Mouse (Mus musculus) bone marrow macrophage, adult 2 months (primary cell): ENCODE data around the gene Gstp1.

ENCODE experiments used
- CTCF ChIP-seq: IDR thresholded peaks from 2 replicates; pipeline ENCODE4 v1.5.1; 2012; ENCODE audit warnings: low read depth, mild to moderate bottlenecking, low read length, moderate library complexity
- POLR2A ChIP-seq: IDR thresholded peaks from 2 replicates; pipeline ENCODE4 v1.6.1; 2012; ENCODE audit warnings: mild to moderate bottlenecking, low read depth, low read length, borderline replicate concordance

DNA sequence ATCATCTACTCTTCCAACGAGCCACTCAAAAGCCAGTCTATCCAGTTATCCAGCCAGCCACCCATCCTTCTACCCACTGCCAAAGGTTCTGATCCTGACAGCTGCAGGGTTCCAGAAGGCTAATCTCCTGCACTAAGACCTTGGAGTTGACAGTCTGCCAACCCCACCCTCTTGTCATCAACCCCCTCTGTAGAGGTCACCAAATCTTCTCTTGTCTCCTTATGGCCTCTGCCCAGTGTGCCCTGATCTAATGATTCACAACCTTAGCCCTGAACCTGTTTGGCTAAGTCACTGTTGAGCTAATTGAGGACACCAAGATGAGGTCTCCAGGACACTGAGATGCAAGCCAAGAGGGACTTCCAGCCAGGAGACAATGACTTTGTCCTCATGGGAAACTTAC lies 41.8 kb upstream of the Gstp1 start:
- TF ChIP-seq CTCF, result no peak
- TF ChIP-seq POLR2A, result no peak
